Mouse (Mus musculus) C2C12 (cell line): ENCODE data around the gene Zdhhc22.

Source experiments
- CTCF ChIP-seq: IDR thresholded peaks from one replicate; pipeline ENCODE4 v1.5.1; 2011; ENCODE audit not compliant: control insufficient read depth, insufficient read depth, insufficient read length
- FOSL1 ChIP-seq: IDR thresholded peaks from one replicate; pipeline ENCODE4 v1.8.0; 2011; ENCODE audit warnings: mild to moderate bottlenecking, low read length; ENCODE audit not compliant: poor library complexity, insufficient read depth, severe bottlenecking
- USF1 ChIP-seq: IDR thresholded peaks from one replicate; pipeline ENCODE4 v1.6.1; 2011; ENCODE audit warnings: low read depth, mild to moderate bottlenecking, control low read depth, moderate library complexity

- TF ChIP-seq CTCF (no peak), USF1 (no peak), FOSL1 (no peak)
Observed at GRCm38 (mm10) chr12:86960791-86961335, 29.4 kb downstream of the Zdhhc22 start.
